Mouse (Mus musculus) MEL-GATA-1-ER (cell line): ENCODE data around the gene Vangl2.
A peak's percentile ranks its signal among the peaks of the same experiment; 100 is the strongest.
"Not testable (repeated sequence)": the region's sequence is repeated elsewhere in the genome, so short reads cannot be mapped to it uniquely, and the experiment has no call there.

Source experiments
- DNase-seq: peaks from one replicate; pipeline ENCODE4 v3.0.0-alpha.2; 2012; ENCODE audit warnings: low read depth; ENCODE audit errors: extremely low read depth

Vangl2 gene

GRCm38 (mm10) chr1:172007761-172008160 lies 20.5 kb downstream of the Vangl2 start:
- DNase-seq: no peak

GRCm38 (mm10) chr1:172001665-172002064 lies 26.6 kb downstream of the Vangl2 start:
- DNase-seq: no peak

DNA sequence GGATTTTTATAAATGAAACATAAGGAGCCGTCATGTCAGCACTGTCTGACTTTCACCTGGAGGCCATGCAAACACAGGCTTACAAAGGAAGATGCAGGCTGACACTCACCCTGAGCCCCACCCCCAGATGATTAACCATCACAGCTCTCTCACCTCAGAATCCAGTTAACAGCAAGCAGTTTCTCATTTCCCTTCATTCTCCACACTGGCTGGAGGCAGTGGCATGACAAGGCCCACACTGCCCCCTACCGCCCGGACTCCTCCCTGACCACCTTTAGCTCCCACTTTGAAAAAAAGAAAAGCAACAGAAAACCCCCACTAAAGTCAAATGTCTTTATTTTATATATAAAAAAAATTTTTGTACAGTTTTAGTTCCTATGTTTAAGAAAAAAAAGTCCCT lies 27.6 kb downstream of the Vangl2 start:
- DNase-seq: peak; percentile 39

DNA sequence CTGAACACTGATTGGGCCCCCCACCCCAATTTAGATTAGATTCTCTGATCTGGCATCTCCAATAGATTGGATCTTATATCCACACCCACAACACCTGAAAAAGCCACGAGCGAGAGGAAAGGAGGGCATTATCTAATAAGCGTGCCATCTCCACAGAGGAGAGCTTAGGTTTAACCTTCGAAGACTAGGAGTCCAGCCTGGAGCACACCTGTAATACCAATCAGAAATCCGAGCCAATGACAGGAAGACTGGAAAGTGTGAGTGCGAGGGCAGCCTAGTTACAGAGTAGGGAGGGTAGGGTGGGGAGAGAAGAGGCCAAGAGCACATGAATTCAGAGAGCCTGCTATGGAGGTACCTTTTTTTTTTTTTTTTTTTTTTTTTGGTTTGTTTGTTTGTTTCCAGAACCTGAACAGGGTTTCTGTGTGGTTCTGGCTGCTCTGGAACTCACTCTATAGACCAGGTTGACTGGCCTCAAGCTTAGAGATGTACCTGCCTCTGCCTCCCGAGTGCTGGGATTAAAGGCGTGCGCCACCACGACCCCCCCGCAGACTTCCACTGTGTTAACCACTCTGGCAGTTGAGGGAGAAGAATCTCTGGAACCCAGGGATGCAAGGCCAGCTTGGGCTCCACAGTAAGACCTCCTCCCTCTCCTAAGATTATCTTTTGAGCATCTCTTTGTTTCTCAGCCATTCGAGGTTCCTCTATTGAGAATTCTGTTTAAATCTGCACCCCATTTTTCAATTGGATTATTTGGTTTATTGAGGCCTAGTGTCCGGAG lies 29.2 kb downstream of the Vangl2 start:
- DNase-seq: no peak

- DNase-seq: no peak
Observed at GRCm38 (mm10) chr1:171996701-171997100, 31.5 kb downstream of the Vangl2 start.

DNA sequence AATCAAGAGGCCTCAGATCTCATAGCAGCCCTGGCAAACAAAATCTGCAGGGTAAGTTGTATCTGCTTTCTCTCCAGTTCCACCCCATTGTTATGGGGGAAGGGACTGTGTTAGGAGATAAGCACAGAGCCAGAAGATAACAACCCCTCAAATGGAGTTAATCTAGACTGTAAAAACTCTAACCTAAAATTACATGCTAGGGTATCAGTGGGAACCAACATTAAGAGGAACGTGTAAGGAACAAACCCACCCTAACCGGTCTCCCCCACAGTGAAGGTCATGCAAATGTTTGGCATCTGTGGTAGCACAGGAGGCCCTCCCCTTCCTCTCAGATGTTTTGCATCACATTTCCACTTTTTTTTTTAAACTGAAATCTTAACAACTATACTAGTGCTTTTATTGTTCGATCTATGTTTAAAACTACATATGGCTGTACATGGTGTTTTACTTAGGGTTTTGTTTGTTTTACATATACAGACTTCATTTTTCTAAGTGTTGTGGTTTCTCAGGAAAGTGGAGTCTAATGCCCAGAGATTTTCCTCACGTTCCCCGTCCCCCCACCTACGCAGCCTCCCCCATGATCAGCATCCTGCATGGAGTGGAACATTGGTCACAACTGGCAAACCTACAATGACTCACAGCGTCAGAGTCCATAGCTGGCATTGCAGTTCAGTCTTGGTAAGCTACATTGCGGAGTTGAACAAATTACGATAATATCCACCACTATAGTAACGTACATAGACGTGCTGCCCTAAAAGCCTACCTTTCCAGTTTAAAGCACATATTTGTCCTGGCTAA lies 33.1 kb downstream of the Vangl2 start:
- peak; percentile 57 for DNase-seq

DNA sequence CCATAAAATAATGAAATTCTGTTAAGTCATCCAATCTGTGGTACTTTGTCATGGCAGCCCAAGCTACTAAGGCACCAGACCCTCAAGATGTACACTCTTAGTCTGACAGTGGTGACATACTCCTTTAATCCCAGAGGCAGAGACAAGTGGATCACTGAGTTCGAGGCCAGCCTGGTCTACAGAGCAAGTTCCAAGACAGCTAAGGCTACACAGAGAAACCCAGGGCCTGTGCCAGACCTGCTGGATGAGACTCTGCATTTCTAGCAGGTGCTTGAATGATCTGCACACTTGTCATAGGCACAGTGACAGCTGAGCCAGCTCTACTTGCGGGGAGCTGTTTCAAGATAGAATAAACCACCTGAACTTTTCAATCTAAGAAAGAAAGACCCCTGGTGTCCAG lies 33.7 kb downstream of the Vangl2 start:
- DNase-seq: no peak

DNA sequence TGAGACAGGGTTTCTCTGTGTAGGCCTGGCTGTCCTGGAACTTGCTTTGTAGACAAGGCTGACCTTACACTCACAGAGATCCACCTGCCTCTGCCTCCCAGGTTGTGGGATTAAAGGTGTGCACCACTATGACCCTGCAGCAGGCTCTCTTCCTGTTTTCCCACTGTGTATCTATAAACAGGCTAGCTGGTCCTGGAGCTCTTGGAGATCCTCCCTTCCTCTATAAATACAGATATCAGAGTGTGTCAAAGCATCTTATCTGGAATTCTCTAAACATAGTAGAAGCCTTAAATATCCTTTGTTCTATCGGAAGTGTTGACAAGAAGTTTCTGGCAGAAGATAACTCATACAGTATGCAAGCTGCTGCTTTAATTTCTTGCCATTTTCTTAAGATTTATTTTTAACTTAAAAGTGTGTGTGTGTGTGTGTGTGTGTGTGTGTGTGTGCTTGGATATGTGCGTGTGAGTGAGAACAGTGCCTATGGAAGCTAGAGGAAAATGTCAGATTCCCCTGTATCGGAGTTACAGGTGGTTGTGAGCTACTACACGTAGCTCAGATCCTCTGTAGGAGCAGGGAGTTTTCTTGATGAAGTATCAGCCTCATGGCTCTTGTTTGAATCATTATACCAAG lies 35.2 kb downstream of the Vangl2 start:
- DNase-seq: no peak

DNA sequence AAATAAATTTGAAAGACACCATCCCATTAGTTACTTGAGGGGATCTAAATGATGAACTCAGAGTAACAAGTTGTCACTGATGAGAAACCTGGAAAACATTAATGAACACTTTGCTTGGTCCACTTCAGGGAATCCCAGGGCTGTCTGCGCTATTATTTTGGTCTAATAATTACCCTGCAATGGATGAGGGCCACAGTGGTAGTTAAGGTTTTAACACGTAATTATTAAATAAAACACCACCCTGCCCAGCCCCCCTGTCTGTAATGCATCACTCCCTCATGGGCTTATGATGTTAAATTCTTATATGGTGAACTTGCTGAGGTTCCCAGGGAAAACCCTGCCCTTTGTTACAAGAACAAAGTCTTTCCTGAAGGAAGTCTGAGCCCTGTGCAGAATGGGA lies 36.4 kb downstream of the Vangl2 start:
- DNase-seq: no peak

DNA sequence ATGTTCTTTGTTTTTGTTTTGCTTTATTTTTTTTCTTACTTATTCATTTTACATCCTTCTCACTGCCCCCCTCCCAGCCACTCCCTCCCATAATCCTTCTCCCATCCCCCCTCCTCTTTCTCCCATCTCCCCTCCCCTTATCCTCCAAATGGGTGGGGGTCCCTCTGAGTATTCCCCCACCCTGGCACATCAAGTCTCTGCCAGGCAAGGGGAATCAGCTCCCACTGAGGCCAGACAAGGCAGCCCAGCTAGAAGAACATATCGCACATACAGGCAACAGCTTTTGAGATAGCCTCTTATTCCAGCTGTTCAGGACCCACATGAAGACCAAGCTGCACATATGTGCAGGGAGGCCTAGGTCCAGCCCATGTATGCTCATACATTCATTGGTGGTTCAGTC lies 44.1 kb downstream of the Vangl2 start:
- DNase-seq: no peak

- peak; percentile 26 for DNase-seq
Observed at GRCm38 (mm10) chr1:171983372-171984001, 44.8 kb downstream of the Vangl2 start.

DNA sequence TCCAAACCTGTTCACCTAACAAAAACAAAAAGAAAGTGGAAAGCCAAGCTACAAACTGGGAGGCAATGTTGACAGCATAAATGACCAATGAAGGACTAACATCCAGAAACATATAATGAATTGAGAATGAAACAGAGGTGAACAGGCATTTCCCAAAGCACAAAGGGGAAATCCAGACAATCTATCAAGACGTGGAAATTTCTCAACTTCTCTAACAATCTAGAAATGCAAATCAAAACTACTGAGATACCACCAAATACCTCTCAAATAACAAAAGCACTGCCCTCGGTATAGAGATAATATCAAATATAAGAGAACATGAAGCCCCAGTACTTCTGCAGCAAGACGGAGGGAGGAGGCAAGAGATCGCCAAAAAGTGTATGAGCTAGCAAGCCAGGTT lies 45.5 kb downstream of the Vangl2 start:
- DNase-seq: no peak

- no peak for DNase-seq
Observed at GRCm38 (mm10) chr1:171982170-171982569, 46.1 kb downstream of the Vangl2 start.

DNA sequence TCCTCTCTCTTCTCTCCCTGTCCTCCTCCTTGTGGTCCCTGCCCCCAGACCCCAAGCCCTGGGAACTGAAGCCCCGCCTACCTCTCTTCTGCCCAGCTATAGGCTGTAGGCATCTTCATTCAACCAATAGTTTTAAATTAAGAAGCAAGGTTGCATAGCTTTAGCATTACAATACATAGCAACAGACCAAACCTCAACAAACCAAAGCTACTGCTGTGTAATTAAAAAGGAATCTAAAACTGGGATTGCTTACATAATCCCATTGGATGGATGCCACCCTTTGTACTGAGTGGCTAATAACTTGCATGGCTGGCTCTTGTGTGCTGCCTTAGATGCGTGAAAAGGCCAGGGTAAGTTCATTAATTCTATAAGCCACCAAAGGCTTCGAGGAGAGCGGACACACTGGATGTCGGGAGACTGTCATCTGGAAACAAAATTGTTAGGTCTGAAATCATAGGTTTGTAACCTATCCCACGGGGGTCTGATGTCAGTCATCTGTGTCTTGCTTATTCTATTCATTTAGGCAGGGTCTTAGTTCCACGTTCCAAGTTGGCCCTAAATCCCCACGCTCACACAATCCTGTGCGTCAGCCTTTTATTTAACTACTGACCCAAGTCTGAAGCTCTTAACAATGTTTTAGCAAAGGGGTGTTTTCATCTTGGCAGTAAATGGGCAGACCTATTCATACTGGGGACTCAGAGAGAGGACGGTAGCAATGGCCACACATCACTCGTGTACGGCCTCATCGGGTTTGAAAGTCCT lies 48.1 kb downstream of the Vangl2 start:
- no peak for DNase-seq

- no peak for DNase-seq
Observed at GRCm38 (mm10) chr1:171977891-171978290, 50.4 kb downstream of the Vangl2 start.

DNA sequence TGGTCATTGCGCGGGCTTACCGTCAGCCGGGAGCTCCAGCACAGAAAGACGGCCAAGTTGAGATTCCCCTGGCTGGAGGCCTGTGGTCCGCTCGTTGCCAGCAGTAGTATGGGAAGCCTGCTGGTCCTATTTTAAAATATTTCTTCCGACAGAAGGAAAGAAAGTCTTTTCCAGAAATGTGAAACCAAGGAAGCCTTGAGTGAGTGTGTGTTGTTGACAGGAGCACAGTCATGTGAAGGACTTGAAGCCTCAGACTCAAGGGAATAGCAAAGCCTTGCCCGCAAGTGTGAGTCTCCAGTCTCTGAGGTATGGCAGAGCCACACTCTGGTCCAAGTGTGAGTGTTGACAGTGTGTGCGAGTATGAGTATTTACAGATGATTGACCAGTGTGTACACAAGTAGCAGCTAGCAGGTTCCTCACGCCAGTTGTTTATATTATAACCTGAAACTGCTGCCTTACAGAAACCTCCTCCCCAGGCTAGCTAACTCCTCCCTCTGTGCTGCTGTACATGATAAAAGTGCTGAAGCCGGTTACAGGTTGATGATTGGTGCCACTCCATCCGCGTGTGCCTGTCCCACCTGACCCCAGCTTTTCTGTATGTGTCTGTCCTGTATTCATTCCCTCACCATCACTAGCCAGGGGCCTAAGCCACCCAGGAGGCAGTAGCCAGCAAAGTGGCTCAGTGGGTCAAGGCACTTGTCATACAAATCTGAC lies 51.3 kb downstream of the Vangl2 start:
- DNase-seq: no peak

DNA sequence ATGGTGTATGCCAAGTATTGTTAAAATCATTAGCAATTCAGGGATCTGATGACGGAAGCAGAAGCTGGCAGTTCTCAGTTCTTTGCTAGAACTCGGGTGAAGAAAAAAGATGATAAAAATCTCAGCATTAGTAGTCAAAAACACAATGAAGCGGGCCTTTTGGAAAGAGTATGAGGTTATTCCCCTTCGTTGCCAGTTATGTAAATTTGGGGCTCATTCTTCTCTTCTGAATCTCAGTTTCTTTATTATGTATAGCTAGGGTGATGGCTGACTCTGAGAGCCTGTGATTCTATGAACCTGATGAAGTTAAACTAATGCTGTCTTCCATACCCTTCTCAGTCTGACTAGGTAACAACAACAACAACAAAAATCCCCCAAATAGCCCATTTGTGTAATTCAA lies 52.4 kb downstream of the Vangl2 start:
- no peak for DNase-seq

- DNase-seq: no peak
Observed at GRCm38 (mm10) chr1:171975377-171975776, 52.9 kb downstream of the Vangl2 start.

- DNase-seq: not testable (repeated sequence)
Observed at GRCm38 (mm10) chr1:171974361-171974760, 53.9 kb downstream of the Vangl2 start.

GRCm38 (mm10) chr1:171970854-171971586 lies 57.2 kb downstream of the Vangl2 start:
- DNase-seq: no peak
